Comparison of ENCODE assay signal across 27 mouse cellular contexts in genomic region chr12:16139152-16139551, GRCm38 (mm10).
DNase-seq lines count a peak whose midpoint lies in the region; ATAC-seq and TF ChIP-seq lines count a peak whose summit lies in the region.
"Had no signal": no experiment of that assay in that cellular context is flagged by ENCODE, and none has a peak within 500 bp of the region (broad histone marks: within the 10 kb centered on the region; RNA-seq: fewer than 3 reads in every experiment).

No protein-coding gene starts in this region.

- no peak overlapping the region for H3K4me3 ChIP-seq in gastrocnemius, adult 2 months
- peak overlapping the region; percentile 57 for H3K4me3 ChIP-seq in megakaryocyte, embryonic 14.5 days (replicated peaks)
- H3K4me3 ChIP-seq: embryonic facial prominence, embryonic 12.5 days; heart, embryonic 10.5 days; hindbrain, embryonic 13.5 days had no signal

- H3K27ac ChIP-seq in gastrocnemius, adult 2 months, result peak overlapping the region; percentile 86; the same call in 1 of the 2 replicates
- H3K27ac ChIP-seq: embryonic facial prominence, embryonic 12.5 days; heart, embryonic 10.5 days; hindbrain, embryonic 13.5 days; hindbrain, postnatal 0 days had no signal

- no peaks in the 10 kb centered on the region for H3K36me3 ChIP-seq in megakaryocyte, embryonic 14.5 days (replicated peaks; ENCODE audit: low read length)
- H3K36me3 ChIP-seq: embryonic facial prominence, embryonic 12.5 days; G1E; heart, embryonic 10.5 days; hindbrain, embryonic 13.5 days had no signal

- no peak for ATAC-seq in megakaryocyte, adult 5-6 weeks (ENCODE audit: poor library complexity, severe bottlenecking)
- 0 out of 2 replicates have a peak, but pooled peaks have one; percentile 18 for ATAC-seq in granulocyte monocyte progenitor cell, adult 5-6 weeks (replicated peaks; ENCODE audit: poor library complexity, severe bottlenecking)
- peak; percentile 77 for ATAC-seq in megakaryocyte-erythroid progenitor cell, adult 5-6 weeks (replicated peaks; ENCODE audit: low FRiP score, low TSS enrichment, poor library complexity, severe bottlenecking)
- ATAC-seq: activated CD4-positive, CD25-positive, alpha-beta regulatory T cell, adult 4 months; CD4-positive, CD25-positive, alpha-beta regulatory T cell, adult 4 months; forebrain, postnatal 0 days; Patski had no signal

- peaks cover 41% of the 10 kb centered on the region for H3K4me1 ChIP-seq in megakaryocyte, embryonic 14.5 days
- H3K4me1 ChIP-seq: embryonic facial prominence, embryonic 12.5 days; hindbrain, embryonic 13.5 days had no signal

- no peak for TF ChIP-seq CTCF in gastrocnemius, adult 2 months (IDR thresholded peaks at IDR 0.05)

- no peaks in the 10 kb centered on the region for H3K9me3 ChIP-seq in megakaryocyte, embryonic 14.5 days
- H3K9me3 ChIP-seq: embryonic facial prominence, embryonic 12.5 days; G1E; heart, embryonic 10.5 days; hindbrain, embryonic 13.5 days had no signal

- no peak for DNase-seq in gastrocnemius, adult 2 months
- no peak for DNase-seq in gastrocnemius, postnatal 14 days
- no peak for DNase-seq in right cerebral cortex, postnatal 36 days (ENCODE audit: low spot score in 2 of 2)
- DNase-seq in cerebellum, postnatal 36 days, result no peak
- DNase-seq: adrenal gland, adult 2 months; adrenal gland, postnatal 25 days; B cell, adult 2 months; cerebellum, adult 11-12 months; cerebellum, adult 9-10 months; cerebellum, postnatal 25 days; embryo, embryonic 11 days; forebrain, postnatal 0 days; gastrocnemius, postnatal 36 days; heart, adult 18-20 months; heart, postnatal 10 days had no signal

- intact Hi-C loops in gastrocnemius, adult 2 months (cut with DNase I), result no loop called here
- intact Hi-C loops in gastrocnemius, postnatal 14 days (cut with DNase I; ENCODE audit: low total_unique reads), result no loop called here

- peaks cover 2% of the 10 kb centered on the region for H3K27me3 ChIP-seq in megakaryocyte, embryonic 14.5 days (replicated peaks)
- H3K27me3 ChIP-seq: embryonic facial prominence, embryonic 12.5 days; hindbrain, embryonic 13.5 days had no signal
